Mouse (Mus musculus): ENCODE measurements around the gene Lnx1.

Gene Lnx1

DNA sequence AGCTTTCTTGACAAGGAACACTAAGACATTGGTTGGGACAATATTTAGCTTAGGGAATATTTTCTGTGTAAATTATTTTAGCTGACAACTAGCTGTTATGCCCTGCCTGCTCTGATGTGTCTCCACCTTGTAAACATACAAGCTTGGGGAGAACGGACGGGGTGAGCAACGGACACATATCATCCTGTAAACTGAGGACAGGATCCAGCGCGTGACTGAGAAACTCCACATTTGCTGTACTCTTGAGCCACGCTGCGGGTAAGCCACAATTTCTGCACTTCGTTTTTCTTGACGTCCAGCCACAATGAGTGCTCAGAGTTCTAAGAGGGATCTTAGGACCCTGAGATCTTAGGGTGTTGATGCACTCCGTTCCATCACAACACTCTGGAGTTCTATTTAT lies 48.9 kb downstream of the Lnx1 start:
- in situ Hi-C loops (cut with MboI) = no loop called here

DNA sequence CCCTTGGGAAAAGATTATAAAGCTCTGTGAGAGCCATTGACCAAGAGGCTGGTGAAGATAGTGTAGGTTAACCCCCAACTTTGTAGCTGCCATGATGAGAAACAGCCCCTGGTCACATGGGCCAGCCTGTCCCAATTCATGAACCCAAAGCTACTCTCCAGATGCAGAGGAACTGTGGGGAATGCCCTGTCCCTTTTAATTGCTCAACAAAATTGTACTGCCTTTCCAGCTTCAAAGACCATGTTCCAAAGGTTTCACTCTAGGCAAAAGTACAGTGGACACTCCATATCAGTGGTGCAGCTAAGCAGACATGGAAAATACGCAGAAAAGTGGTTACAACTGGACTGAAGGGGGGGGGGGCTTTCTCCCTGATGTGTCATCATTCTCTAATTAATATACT lies 53.6 kb downstream of the Lnx1 start:
- in situ Hi-C loops (cut with MboI) = loop anchor here (25.0 kb wide), 1 partner anchor 513 kb away; the partner anchor contains the start of gene Pdgfra

GRCm38 (mm10) chr5:74648216-74648615 lies 54.5 kb downstream of the Lnx1 start:
- in situ Hi-C loops (cut with MboI) = loop anchor here (25.0 kb wide), 1 partner anchor 514 kb away; the partner anchor contains the start of gene Pdgfra

DNA sequence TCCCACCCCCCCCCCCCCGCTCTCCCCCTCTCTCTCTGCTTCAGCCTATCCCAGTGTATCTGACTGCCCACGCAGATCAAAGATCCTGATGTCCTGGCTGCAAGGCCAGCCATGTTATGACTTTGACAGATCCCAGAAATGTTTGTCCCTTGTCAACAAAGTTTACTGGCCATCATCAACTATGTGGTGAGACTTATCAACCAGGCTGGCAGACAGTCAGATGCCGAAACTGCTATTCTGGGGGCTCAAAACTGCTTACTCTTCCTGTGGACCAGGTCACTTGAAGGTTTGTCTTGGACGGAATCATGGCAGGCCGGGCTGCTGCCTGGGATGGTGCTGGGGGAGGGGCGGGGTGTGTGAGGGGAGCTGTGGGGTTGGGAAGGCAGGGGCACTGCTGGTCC lies 55.1 kb downstream of the Lnx1 start:
- in situ Hi-C loops (cut with MboI) = loop anchor here (25.0 kb wide), 1 partner anchor 515 kb away; the partner anchor contains the start of gene Pdgfra

DNA sequence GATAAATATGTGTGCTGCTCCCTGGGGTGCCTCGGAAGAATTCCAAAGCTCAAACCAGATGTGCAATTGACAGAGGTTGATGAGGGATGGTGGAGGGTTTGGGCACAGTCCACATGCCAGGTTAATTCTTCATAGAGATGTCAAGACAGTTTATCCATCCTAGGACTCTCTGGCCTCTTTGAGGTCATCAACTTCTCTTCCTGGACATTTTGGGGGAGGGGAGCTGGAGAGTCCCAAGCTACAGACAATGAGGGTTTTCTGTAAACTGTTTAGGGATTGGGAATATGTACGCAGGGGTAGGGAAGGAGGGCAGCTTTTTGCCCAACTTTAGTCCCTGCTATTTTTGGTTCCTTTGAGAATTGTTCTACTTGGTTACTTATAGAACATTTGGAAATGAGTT lies 60.4 kb downstream of the Lnx1 start:
- in situ Hi-C loops (cut with MboI) = loop anchor here (25.0 kb wide), 1 partner anchor 520 kb away; the partner anchor contains the start of gene Pdgfra

GRCm38 (mm10) chr5:74641000-74641399 lies 61.7 kb downstream of the Lnx1 start:
- in situ Hi-C loops (cut with MboI) = loop anchor here (25.0 kb wide), 1 partner anchor 521 kb away; the partner anchor contains the start of gene Pdgfra

DNA sequence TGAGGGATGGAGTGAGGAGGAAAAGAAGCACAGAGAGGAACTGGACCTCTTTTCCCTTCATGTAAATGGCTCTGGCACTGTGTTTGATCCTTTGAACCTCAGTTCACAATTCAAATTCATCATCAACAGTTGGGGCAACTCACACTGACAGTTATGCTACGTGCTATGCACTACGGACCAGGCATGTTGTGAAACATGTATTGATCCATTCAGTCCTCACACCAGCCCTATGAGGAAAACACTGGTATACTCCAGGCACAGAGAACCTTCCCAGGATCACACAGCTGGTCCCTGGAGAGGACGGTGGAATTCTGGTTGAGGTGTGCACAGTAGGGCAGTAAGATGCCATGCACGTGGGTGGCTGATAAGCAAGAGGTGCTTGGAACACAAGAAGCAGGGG lies 62.2 kb downstream of the Lnx1 start:
- in situ Hi-C loops (cut with MboI) = loop anchor here (25.0 kb wide), 1 partner anchor 522 kb away; the partner anchor contains the start of gene Pdgfra

GRCm38 (mm10) chr5:74639516-74639915 lies 63.2 kb downstream of the Lnx1 start:
- in situ Hi-C loops (cut with MboI) = loop anchor here (25.0 kb wide), 1 partner anchor 523 kb away; the partner anchor contains the start of gene Pdgfra

- in situ Hi-C loops (cut with MboI) = loop anchor here (25.0 kb wide), 1 partner anchor 528 kb away; the partner anchor contains the start of gene Pdgfra
Measured at GRCm38 (mm10) chr5:74634391-74634790, 68.3 kb downstream of the Lnx1 start.

DNA sequence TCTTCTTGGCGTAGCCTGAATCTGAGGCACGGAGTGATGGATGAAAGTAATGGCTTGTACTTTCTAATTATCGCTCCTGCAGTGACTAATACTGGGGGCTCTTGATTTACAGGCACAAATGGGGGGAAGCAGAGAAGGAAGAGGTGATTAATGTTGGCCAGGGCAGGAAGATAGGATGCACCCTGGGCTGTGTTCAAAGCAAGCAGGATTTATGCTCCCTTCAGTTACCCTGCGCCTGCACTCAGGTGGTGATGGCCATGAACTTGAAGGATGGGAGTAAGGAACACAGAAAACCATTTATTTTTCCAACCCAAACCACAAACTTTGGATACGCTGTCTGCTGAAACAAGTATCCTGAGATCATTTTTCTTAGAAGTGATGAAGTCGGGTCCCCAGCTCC lies 69.3 kb downstream of the Lnx1 start:
- in situ Hi-C loops (cut with MboI) = loop anchor here (25.0 kb wide), 1 partner anchor 529 kb away; the partner anchor contains the start of gene Pdgfra

DNA sequence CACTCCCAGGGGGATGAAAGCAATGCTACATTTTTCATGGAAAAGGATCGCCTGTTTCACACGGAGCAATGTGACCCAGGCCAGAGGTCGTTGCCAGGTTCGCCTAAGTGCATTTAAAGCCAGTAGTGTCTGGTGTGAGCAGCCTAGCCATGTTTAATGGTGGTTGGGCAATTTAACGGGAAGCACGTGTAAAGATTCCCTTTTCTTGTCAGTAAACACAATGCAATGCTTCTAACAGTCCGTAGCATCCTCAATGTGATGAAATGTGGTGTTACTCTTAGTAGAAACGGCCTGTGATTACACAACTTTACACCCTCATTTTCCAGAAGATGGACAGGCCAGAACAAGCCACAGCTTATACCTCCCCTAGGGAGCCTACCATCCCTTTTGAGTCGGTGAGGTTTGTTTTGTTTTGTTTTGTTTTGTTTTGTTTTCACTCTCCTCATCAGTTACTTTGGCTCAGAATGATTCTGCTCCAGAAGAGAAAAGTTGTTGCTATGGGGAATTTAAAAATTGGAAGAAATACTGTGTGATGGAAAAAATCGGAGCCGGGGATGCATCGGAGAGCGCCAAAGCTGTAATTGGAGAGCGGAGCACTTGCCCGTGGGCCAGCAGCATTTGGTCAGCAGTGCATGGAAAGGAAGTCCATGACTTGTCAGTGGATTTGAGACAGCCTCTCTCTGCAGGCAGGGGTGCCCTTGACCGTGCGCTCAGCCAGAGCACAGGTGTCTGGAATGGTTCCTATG lies 70.2 kb downstream of the Lnx1 start:
- in situ Hi-C loops (cut with MboI) = loop anchor here (25.0 kb wide), 1 partner anchor 530 kb away; the partner anchor contains the start of gene Pdgfra

DNA sequence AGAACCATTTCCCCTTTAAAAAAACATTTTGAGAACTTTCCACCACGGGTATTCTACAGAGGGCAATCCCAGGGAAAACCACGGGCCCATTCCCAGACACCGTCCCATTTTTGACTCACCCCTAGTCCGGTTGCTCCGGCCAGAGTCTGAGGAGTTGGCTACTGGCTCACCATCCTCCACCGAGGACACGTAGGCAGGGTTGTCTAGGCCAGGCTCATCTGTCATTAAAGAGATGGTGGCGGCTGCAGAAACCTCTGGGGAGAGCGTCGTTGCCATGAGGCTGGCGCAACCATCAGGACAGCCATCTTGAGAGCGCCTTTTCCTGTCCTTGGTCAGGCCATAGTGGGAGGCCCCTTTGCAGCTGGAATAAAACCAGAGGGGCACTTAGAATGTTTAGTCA lies 74.7 kb downstream of the Lnx1 start:
- in situ Hi-C loops (cut with MboI) = loop anchor here (25.0 kb wide), 1 partner anchor 534 kb away; the partner anchor contains the start of gene Pdgfra

GRCm38 (mm10) chr5:74624385-74624784 lies 78.3 kb downstream of the Lnx1 start:
- in situ Hi-C loops (cut with MboI) = no loop called here

- in situ Hi-C loops (cut with MboI) = no loop called here
Measured at GRCm38 (mm10) chr5:74623316-74624000, 79.3 kb downstream of the Lnx1 start.

- in situ Hi-C loops (cut with MboI) = no loop called here
Measured at GRCm38 (mm10) chr5:74621691-74622470, 80.8 kb downstream of the Lnx1 start.

- in situ Hi-C loops (cut with MboI) = no loop called here
Measured at GRCm38 (mm10) chr5:74618573-74619059, 84.1 kb downstream of the Lnx1 start.

- in situ Hi-C loops (cut with MboI) = no loop called here
Measured at GRCm38 (mm10) chr5:74617816-74618572, 84.7 kb downstream of the Lnx1 start.

GRCm38 (mm10) chr5:74613491-74614151 lies 89.1 kb downstream of the Lnx1 start:
- in situ Hi-C loops (cut with MboI) = no loop called here

- in situ Hi-C loops (cut with MboI) = no loop called here
Measured at GRCm38 (mm10) chr5:74612713-74613112, 90.0 kb downstream of the Lnx1 start.

- in situ Hi-C loops (cut with MboI) = no loop called here
Measured at GRCm38 (mm10) chr5:74610511-74610910, 92.2 kb downstream of the Lnx1 start.

All from mature B cell (primary cell).